Comparison of ENCODE assay signal across 8 mouse cellular contexts in genomic region chr2:18998054-18998478, GRCm38 (mm10). TPM values are rescaled to one million over a fixed set of nuclear protein-coding genes. Genes with fewer than 3 reads are reported as not detected.
DNase-seq lines count a peak whose midpoint lies in the region; ATAC-seq and TF ChIP-seq lines count a peak whose summit lies in the region.

TSS of gene Pip4k2a (minus strand) at chr2:18998126.
TSS of gene 4930426L09Rik (plus strand) at chr2:18998343.

- TF ChIP-seq CTCF in olfactory bulb, adult 2 months (IDR thresholded peaks at IDR 0.05; ENCODE audit: insufficient read depth, low read depth, low read length): no peak

- H3K4me1 ChIP-seq in lung, embryonic 15.5 days: peaks cover 14% of the 10 kb centered on the region; the same call in 1 of the 2 replicates
- peaks cover 2% of the 10 kb centered on the region; the same call in 1 of the 2 replicates for H3K4me1 ChIP-seq in olfactory bulb, adult 2 months (ENCODE audit: control insufficient read depth, insufficient read depth, low read length)

- peak within 1 kb of the TSS; percentile 89 for H3K4me3 ChIP-seq in lung, embryonic 15.5 days
- peak within 1 kb of the TSS; percentile 87 for H3K4me3 ChIP-seq in olfactory bulb, adult 2 months (ENCODE audit: insufficient read depth, low read depth, low read length)

- H3K9me3 ChIP-seq in lung, embryonic 15.5 days: no peaks in the 10 kb centered on the region

- peak within 1 kb of the TSS; percentile 97 for H3K4me2 ChIP-seq in lung, embryonic 15.5 days

- peak; percentile 77 for TF ChIP-seq POLR2A in olfactory bulb, adult 2 months (IDR thresholded peaks at IDR 0.05; ENCODE audit: insufficient read depth, low read depth, low read length)

- no peaks in the 10 kb centered on the region for H3K36me3 ChIP-seq in lung, embryonic 15.5 days

- peak; percentile 91 for DNase-seq in MN1 (ENCODE audit: low spot score)
- DNase-seq in cerebellum, adult 8-10 months: peak; percentile 89
- peak; percentile 77 for DNase-seq in forelimb bud, embryonic 11.5 days (ENCODE audit: low read depth, low spot score)
- DNase-seq in layer of hippocampus, adult 9-10 months (ENCODE audit: low spot score): peak; percentile 79
- peak; percentile 94 to 96 for DNase-seq in thymus, adult 18-20 months

- H3K27ac ChIP-seq in lung, embryonic 15.5 days: peak within 1 kb of the TSS; percentile 93
- peak within 1 kb of the TSS; percentile 82 for H3K27ac ChIP-seq in olfactory bulb, adult 2 months (ENCODE audit: insufficient read depth, low read depth, low read length)

- no peaks in the 10 kb centered on the region for H3K27me3 ChIP-seq in lung, embryonic 15.5 days

- H3K9ac ChIP-seq in lung, embryonic 15.5 days: peak within 1 kb of the TSS; percentile 74

- ATAC-seq in hematopoietic stem cell, adult 5-6 weeks (replicated peaks in 1 of 2; ENCODE audit: insufficient read depth in 1 of 2, low FRiP score in 2 of 2, low TSS enrichment in 1 of 2, low read depth in 1 of 2, poor library complexity in 2 of 2, severe bottlenecking in 2 of 2): peak; percentile 80 to 84
- ATAC-seq in lung, embryonic 15.5 days (ENCODE audit: borderline replicate concordance, extremely low read depth, low FRiP score, low TSS enrichment): peak; percentile 97

- under 1% methylated on average over 60 of the region's 66 CpGs for WGBS in lung, embryonic 15.5 days
- under 1% methylated on average over 66 of the region's 66 CpGs for WGBS in olfactory bulb, adult 2 months

RNA-seq across cellular contexts. Expression of gene Pip4k2a, which starts in this region (rescaled TPM):
- 35.3 and 40.9 TPM in 2 replicates for total RNA-seq in hematopoietic stem cell, adult 5-6 weeks (2017)
- polyA plus RNA-seq in lung, embryonic 15.5 days (2015; fragmentation: Nextera tagmentation; extraction: Ambion mirVana): 8.1 and 9.0 TPM in 2 replicates
- not detected in 2 replicates for polyA plus RNA-seq in olfactory bulb, adult 2 months (2012; ENCODE audit: insufficient read depth, insufficient read length, low replicate concordance, missing spikeins)

RNA-seq across cellular contexts. Expression of gene 4930426L09Rik, which starts in this region (rescaled TPM):
- 0.19 and 0.55 TPM in 2 replicates for total RNA-seq in hematopoietic stem cell, adult 5-6 weeks (2017)
- polyA plus RNA-seq in lung, embryonic 15.5 days (2015; fragmentation: Nextera tagmentation; extraction: Ambion mirVana): 0.14 and 0.26 TPM in 2 replicates
- polyA plus RNA-seq in olfactory bulb, adult 2 months (2012; ENCODE audit: insufficient read depth, insufficient read length, low replicate concordance, missing spikeins): not detected in 2 replicates

Comparison
In these comparisons a context has a peak if more than half of its experiments do, and no peak if none do; other contexts are left out.
1. Peak in every context shown above with its lines: DNase-seq, ATAC-seq, H3K4me3 ChIP-seq and H3K27ac ChIP-seq.